In genomic region chrX:109095245-109096242, GRCm38 (mm10) we compare ENCODE assay signal across 8 mouse cellular contexts. TPM values are rescaled to one million over a fixed set of nuclear protein-coding genes. Genes with fewer than 3 reads are reported as not detected.
A peak's percentile ranks its signal among the peaks of the same experiment; 100 is the strongest.
DNase-seq lines count a peak whose midpoint lies in the region; ATAC-seq and TF ChIP-seq lines count a peak whose summit lies in the region.

Gene Sh3bgrl (plus strand): TSS chrX:109095365.

- peaks cover 35% of the 10 kb centered on the region for H3K27me3 ChIP-seq in Patski
- no peaks in the 10 kb centered on the region for H3K27me3 ChIP-seq in hindbrain, embryonic 11.5 days (ENCODE audit: control insufficient read depth, insufficient read depth, low read length)

- POLR2A ChIA-PET in Patski (lab: Charles Lee): no interaction called here

- H3K36me3 ChIP-seq in hindbrain, embryonic 11.5 days (ENCODE audit: control insufficient read depth, insufficient read depth, low read length): no peaks in the 10 kb centered on the region

- peak; percentile 96 for ATAC-seq in Patski
- ATAC-seq in hindbrain, embryonic 11.5 days (ENCODE audit: low FRiP score): peak; percentile 97

- 16% methylated on average over 26 of the region's 26 CpGs for WGBS in hindbrain, embryonic 11.5 days

- H3K9me3 ChIP-seq in hindbrain, embryonic 11.5 days (ENCODE audit: control insufficient read depth, low read length): no peaks in the 10 kb centered on the region

- H3K4me3 ChIP-seq in hindbrain, embryonic 11.5 days (ENCODE audit: low read depth, low read length): peak within 1 kb of the TSS; percentile 43

- H3K9ac ChIP-seq in hindbrain, embryonic 11.5 days (ENCODE audit: low read depth, low read length): peak within 1 kb of the TSS; percentile 63

- DNase-seq in Patski (ENCODE audit: low read depth, low spot score): peak; percentile 28
- peak; percentile 67 to 76 for DNase-seq in cerebellum, postnatal 10 days
- peak; percentile 44 to 46 for DNase-seq in frontal cortex, postnatal 10 days (ENCODE audit: low spot score in 2 of 2)
- DNase-seq in hindbrain, embryonic 11.5 days (ENCODE audit: low spot score): peak; percentile 80
- DNase-seq in layer of hippocampus, postnatal 25 days (ENCODE audit: extremely low spot score in 1 of 2, low spot score in 1 of 2): peak; percentile 23 to 40
- peak; percentile 82 for DNase-seq in lung, postnatal 25 days (ENCODE audit: low spot score)
- peak; percentile 78 for DNase-seq in retina, embryonic 14.5 days (ENCODE audit: low spot score)
- DNase-seq in thymus, postnatal 4 days: peak; percentile 67

- no peak for TF ChIP-seq CTCF in Patski (IDR thresholded peaks at IDR 0.05)

- no peaks in the 10 kb centered on the region for H3K4me1 ChIP-seq in hindbrain, embryonic 11.5 days (replicated peaks; ENCODE audit: control insufficient read depth, insufficient read depth, low read length)

- peak within 1 kb of the TSS; percentile 83 for H3K27ac ChIP-seq in hindbrain, embryonic 11.5 days (ENCODE audit: low read depth, low read length)

- H3K4me2 ChIP-seq in hindbrain, embryonic 11.5 days (replicated peaks; ENCODE audit: low read depth, low read length): peak within 1 kb of the TSS; percentile 9

- CTCF ChIA-PET in Patski (lab: Charles Lee): no interaction called here

- in situ Hi-C loops in Patski (cut with MboI; ENCODE audit: low pct_unique_long_range_greater_than_20kb): loop anchor here (5.0 to 25.0 kb wide), 2 partner anchors 92 to 1283 kb away; partner anchors contain the start of gene 2610002M06Rik

RNA-seq across cellular contexts. Expression of gene Sh3bgrl, which starts in this region (rescaled TPM):
- polyA plus RNA-seq in Patski (2021): 127 TPM
- 194 and 210 TPM in 2 replicates for polyA plus RNA-seq in hindbrain, embryonic 11.5 days (2014; fragmentation: Nextera tagmentation; extraction: Ambion mirVana)
- total RNA-seq in layer of hippocampus, postnatal 25 days (2021): 10 to 100 TPM; 91.0 to 94.9 TPM

Comparison
In these comparisons a context has a peak if more than half of its experiments do, and no peak if none do; other contexts are left out.
1. Peak in every context shown above with its lines: DNase-seq, ATAC-seq, H3K4me3 ChIP-seq and H3K27ac ChIP-seq.
2. DNase-seq: peak in every context shown above with its lines; median percentile 82 in lung, postnatal 25 days; 80 in hindbrain, embryonic 11.5 days; 78 in retina, embryonic 14.5 days; 72 in cerebellum, postnatal 10 days; 67 in thymus, postnatal 4 days; 45 in frontal cortex, postnatal 10 days; 32 in layer of hippocampus, postnatal 25 days; 28 in Patski.